Mouse (Mus musculus): Measurements from ENCODE around the gene Msrb2. TPM values are rescaled to one million over a fixed set of nuclear protein-coding genes. Genes with fewer than 3 reads are reported as not detected.

Gene Msrb2
- total RNA-seq, 1 experiment from 2014 or later = 20.0 TPM

DNA sequence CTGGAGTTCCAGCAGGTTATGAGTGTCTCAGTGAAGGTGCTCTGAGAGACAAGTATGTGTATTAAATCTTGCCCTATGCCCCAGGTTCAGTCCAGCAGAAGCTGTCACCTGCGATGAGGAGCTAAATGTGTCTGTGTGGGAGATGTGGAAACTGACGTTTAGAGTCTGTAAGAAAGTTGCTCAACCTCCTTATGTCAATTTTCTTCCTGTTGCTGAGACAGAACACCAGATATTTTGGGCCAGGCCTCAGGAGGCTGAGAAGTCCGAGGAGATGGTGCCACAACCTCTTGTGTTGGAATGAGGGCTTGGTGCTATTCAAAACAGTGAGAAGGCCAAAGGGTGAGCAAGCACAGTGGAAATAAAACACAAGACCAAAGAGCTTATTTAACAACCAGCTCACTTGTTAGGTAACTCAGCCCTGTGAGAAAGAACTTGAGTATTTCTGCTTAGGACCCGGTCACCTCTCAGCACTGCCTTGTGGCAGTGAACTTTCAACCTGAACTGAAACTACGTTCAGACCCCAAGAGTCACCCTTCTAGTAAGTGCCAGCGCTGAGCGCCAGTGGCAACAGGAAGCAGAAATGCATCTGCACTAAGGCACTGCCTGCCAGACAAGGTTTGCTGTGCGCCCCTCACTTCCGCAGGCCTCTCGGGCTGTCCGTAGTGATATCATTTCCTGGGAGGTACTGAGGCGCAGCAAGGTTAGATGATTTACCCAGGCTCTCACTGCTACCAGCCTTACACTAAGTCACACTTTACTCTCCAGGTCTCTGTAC is 17.3 kb downstream of the Msrb2 start:
- peak; percentile 99 for ATAC-seq (replicated peaks; ENCODE audit: low read depth, poor library complexity, severe bottlenecking)

DNA sequence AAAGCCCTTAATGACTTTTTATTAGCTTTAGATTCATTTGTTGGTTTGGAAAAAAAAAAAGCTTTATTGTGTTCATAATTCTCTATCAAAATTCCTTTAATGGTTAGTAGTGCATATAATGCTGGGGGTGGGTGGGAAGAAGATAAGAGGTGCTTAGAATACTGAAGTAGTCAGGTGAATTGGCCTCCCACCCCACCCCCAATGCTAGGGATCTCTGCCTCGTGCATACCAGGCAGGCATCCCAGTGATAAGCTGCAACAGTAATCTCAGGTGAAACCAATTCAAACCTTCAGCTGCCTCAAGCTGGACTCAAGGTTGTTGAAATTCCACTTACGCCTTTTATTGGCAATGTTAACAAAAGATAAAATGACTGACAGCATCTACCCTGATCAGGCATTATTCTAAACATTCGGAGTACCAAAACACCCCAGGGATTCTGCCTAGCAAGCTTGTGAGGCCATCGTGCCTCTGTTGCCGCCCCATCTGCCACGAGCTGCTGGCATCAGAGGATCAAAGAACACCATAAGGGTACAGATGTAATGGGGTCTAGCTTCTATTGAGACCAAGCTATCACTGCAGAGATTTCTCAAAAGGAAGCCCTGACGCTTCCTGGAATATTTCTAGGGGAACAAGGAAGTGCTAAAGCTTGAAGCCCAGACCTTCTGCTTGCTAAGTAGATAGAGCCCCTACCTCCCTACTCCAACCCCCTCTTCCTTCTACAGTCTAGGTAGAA is 19.3 kb downstream of the Msrb2 start:
- no peak for ATAC-seq (replicated peaks; ENCODE audit: low read depth, poor library complexity, severe bottlenecking)

DNA sequence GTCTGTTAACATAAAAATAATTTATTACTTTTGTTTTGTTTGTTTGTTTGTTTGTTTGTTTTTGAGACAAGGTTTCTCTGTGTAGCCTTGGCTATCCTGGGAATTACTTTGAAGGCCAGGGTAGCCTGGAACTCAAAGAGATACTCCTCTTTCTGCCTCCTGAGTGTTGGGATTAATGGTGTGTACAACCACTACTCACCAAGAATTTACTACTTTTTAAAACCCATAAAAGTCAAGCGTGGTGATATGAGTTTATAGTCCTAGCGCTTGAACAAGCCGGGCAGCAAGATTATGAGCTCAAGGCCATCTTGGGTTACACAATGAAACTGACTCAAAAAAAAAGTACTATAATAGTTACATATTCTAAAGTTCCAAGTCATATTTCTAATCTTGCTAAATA is 20.4 kb downstream of the Msrb2 start:
- ATAC-seq (replicated peaks; ENCODE audit: low read depth, poor library complexity, severe bottlenecking) = no peak

DNA sequence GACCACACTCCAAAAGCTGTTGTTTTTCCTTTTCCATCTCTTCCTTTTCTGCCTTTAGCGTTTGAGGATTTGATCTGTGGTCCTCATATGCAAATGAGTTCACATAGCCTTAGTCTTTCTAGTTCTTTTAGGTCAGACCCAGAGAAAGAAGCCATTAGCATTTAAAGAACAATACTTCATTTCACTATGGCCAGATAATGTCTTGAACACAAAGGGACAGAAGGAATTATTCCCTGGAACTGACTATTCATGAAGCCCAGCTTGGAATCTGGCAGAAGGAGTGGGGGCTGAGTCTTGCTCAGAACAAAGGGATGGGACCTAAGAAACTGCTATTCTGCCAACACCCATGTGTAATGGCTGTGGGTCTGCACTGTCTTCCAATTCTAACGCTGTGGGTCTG is 21.6 kb downstream of the Msrb2 start:
- no peak for ATAC-seq (replicated peaks; ENCODE audit: low read depth, poor library complexity, severe bottlenecking)

DNA sequence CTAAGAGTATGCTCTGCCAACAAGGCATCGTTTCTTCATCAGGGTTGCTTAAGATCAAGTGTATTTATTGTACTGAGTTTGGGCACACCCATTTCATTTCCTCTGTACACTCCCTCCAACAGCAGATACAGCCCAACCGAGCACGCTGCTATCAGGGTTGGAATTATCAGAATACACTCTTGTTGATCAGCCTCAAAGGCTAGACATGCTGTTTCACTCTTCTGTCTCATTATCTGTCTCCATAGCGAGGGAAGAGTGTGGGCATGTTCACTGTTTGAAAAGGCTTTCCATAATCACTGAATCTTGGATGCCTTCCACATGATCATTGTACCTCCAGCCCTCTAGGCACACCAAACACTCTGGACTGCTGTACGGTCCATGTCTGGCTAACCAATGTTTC is 34.2 kb downstream of the Msrb2 start:
- 0 out of 2 replicates have a peak, but pooled peaks have one; percentile 39 for ATAC-seq (replicated peaks; ENCODE audit: low read depth, poor library complexity, severe bottlenecking)

DNA sequence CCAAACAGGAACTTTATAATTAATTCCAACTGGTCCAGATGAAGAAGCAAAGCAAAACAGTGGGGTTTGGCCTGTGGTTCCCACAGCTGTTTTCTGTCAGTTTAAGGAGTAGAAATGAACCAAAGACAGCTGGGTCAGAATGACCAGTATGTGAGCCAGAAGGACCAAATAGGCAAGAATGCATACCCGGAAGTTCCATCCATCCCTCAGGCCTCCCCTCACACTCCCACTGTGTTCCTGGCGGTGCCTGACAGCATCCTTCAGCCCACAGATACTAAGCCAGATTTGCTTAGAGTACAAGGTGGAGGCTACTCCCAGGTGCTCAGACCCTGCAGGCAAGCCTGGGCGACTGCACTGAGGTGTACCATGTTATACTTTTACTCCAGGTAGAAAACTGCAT is 35.3 kb downstream of the Msrb2 start:
- no peak for ATAC-seq (replicated peaks; ENCODE audit: low read depth, poor library complexity, severe bottlenecking)

DNA sequence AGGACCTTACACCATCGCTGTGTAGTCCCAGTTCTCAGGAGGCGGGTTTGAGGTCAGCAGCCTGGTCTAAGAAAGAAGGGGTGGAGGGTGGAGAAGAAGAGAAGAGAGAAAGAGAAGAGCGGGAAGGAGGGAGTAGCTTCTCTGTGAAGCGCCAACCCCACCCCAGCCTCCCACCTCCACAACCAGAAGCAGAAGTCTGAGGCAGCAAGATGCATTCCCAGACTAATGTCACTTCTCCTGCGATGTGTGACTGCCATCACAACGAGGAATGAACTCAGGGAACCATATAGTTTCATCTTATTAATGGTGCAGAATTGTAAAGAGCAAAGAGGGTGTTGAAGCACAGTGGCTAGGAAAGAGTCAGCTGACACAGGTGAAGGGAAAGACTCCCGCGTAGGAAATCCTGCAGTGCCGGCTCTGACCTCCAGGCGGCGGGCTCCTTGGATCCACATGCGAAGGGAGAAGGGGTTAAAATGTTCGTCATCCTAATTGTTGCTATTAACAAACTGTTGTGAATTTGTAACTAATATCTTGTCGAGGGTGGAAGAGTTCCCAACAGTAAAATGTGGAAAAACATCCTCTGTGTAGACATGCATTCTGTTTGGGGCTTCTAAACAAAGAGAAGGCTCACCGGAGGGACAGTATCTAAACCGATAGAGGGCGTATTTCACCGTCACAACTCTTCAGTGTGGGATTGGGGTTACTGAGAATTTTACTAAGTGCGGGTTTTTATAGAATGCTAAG is 43.2 kb downstream of the Msrb2 start:
- peak; percentile 70 for ATAC-seq (replicated peaks; ENCODE audit: low read depth, poor library complexity, severe bottlenecking)

DNA sequence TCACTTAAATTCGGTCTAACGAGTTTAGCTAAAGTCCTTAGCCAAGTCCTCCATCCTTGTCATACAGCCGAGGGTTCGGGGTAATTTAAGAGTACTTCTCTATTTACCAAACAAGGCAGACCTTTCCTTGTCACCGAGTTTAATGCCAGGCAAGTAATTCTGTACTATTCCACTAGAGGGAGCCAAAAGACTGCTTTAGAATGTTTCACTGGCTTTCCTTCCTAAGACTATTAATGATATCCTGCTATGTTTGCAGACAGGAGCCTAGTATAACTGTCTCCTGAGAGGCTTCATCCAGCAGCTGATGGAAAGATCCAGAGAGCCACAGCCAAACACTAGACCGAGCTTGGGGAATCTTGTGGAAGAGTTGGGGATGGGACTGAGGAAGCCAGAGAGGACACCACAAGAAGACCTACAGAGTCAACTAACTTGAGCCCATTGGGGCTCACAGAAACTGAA is 43.9 kb downstream of the Msrb2 start:
- peak; percentile 95 for ATAC-seq (replicated peaks; ENCODE audit: low read depth, poor library complexity, severe bottlenecking)

DNA sequence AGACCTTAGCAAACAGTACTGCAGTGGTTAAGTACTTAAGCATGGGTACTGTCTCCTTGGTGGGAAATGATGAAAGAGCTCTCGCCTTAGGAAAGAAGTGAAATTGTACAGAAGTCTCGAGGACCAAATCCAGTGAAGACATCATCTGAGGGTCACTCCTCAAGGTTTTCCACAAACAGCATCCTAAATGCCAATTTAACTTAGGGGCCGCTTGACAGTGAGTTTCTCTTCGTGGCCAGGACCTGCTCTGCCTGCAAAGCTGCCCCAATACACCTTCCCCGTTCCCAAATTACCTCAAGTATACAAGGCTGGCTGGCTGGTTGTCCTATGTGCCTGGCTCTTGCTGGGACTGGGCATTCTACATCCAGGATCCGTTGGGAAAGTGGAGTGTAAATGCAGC is 44.8 kb downstream of the Msrb2 start:
- no peak for ATAC-seq (replicated peaks; ENCODE audit: low read depth, poor library complexity, severe bottlenecking)

DNA sequence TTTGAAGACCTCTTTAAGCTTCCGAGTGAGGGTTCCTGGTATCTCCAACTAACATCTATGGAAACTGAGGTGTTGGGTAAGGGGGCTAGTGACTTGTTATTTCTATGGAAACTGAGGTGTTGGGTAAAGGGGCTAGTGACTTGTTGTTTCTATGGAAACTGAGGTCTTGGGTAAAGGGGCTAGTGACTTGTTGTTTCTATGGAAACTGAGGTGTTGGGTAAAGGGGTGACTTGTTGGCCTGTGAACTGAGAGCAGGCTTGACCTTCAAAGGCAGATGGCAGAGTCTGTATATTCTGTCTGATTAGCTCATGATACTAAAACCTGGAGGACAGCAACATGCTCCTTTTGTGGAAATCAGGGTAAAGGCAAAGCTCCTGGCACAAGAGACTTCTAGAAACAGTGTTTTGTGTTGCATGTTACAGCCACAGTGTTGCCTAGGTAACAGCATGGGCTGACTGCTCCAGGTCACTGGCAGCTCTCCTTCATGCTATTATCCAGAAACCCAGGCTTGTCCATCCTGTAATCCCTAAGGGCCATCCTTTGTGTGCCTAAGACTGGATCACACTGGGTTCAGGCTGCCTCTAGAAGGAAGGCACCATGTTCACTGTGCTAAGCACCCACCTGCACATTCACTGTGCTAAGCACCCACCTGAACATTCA is 48.6 kb downstream of the Msrb2 start:
- no peak for ATAC-seq (replicated peaks; ENCODE audit: low read depth, poor library complexity, severe bottlenecking)

DNA sequence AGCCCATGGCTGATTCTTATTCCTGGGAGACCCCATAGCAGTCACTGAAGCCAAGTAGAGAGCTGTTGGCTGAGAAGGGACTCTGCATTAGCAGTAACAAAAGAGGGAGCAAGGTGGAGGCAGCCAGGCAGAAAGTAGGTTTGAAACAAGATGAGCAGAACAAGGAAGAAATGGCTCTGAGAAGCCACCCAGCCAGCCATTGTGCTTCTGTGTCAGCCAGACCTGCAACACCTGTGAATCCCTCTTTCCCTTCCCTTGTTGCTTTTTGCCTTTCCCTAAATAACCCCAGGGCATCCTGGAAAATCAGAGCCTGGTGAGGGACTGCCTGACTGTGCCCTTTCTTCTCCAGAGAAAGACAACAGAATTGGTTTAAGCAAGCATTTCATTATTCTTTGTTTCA is 51.0 kb downstream of the Msrb2 start:
- no peak for ATAC-seq (replicated peaks; ENCODE audit: low read depth, poor library complexity, severe bottlenecking)

DNA sequence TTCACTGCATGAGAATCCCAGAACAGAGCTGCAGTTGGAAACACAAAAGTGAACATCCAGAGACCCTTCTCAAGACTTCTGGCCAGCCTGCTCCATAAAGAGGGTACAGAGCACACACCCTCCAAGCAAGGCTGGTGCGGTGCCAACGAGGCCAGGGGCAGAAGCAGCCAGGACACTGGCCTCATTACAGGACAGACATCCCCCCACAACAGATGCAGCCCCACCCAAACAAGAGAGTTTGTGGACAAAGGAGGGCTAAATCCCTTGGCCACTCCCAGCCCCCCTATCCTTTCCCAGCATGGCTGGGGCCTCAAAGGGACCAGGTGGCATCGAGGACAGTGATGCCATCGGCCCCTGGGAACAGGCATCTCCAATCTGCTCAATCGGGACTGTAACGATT is 51.8 kb downstream of the Msrb2 start:
- no peak for ATAC-seq (replicated peaks; ENCODE audit: low read depth, poor library complexity, severe bottlenecking)

DNA sequence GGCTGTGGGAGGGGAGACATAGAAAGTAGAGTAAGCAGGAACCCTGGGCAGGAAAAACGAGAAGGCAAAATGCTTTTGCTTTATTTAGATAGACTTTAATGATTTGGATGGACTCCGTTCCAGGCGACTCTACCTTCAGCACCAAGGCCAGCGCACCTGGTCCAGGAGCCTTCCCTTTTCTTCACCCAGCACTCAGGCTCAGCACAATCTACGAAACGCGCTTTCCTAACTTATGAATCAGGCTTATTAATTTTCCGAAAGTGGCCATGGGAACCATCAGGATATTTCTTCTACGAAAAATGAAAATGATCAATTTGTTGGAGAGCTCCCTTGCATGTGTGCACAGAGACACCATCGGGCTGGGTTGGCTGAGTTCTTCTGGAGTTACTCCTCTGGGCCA is 57.8 kb downstream of the Msrb2 start:
- ATAC-seq (replicated peaks; ENCODE audit: low read depth, poor library complexity, severe bottlenecking) = peak; percentile 87

DNA sequence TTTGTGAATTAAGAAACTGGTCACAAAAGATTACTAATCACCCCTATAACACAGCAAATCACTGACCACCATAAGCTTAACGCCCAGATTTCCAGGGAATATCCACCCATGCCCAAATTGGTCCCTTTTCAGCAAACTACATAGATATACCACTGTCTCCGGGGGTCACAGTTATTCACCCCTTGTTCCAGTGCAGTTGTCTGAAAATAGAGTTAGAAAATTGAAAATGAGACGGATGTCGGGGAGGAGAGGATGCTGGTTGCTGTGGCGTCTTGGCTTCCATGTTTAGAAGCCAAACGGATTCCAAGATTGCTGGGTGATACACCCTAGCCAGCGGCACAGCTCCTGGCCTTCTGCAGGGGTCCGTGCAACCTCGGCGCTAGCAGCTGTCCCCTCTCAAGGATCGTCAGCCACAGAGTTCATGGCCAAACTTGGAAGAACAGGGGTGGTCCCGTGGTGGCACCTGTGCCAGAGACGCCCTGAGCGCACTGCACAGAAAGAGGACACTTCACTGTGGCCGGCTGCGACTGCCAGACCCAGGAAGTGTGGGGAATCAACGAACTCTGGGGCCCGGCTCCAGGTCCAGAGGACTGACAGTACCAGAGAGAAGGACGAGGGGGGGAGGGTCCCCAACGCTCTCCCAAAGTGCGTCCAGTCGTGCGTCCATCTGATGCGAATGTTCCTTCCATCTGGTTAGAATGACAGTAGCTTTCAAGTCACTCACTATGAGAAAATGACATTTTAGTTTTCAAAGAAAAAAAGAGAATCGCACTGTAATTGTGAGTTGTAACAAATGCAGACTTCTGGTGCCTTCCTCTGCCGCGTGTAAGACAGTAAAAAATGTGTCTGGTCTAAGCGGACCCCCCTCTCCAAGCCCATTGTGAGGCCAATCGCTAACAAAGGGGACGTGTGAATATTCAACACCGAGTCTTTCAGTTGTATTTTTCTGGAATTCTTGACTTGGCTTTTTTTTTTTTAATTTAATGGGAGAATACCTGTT is 58.8 kb downstream of the Msrb2 start:
- ATAC-seq (replicated peaks; ENCODE audit: low read depth, poor library complexity, severe bottlenecking) = no peak

DNA sequence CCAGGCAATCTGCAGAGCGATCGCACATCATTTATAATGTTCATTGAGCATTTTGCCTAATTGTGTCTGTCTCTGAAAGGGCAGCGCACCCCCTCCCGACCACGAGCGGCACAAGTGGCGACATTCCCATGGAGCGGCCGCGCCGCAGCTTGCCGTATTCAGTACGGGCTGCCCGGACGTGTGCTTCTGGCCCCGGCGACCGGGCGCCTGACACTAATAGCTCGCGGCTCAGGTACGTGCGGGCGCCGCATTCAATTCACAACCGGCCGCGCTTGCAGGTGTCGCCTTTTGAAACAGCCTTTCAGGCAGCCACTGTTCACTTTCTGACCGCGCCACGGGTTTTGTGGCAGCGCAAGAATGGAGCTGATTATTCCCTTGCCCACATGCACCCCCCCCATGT is 59.5 kb downstream of the Msrb2 start:
- no peak for ATAC-seq (replicated peaks; ENCODE audit: low read depth, poor library complexity, severe bottlenecking)

DNA sequence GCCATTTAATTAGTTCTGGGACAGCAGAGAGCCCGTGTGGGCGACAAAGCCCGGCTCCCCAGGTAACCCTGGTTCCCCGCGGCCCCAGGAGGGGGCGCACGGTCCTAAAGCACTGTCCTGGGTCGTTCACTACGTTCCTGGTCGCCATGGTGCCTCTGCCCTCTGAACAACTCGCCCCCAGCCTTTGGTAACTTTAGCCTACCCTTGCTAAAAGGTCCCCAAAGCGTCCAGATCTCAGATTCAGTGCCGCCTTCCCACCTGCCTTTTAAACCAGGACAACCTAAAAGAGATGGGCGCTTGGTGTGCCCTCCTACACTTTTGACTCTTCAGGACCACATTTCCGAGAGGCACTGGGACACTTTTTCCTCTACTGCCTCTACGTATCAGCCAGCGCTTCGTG is 59.9 kb downstream of the Msrb2 start:
- 0 out of 2 replicates have a peak, but pooled peaks have one; percentile 42 for ATAC-seq (replicated peaks; ENCODE audit: low read depth, poor library complexity, severe bottlenecking)

DNA sequence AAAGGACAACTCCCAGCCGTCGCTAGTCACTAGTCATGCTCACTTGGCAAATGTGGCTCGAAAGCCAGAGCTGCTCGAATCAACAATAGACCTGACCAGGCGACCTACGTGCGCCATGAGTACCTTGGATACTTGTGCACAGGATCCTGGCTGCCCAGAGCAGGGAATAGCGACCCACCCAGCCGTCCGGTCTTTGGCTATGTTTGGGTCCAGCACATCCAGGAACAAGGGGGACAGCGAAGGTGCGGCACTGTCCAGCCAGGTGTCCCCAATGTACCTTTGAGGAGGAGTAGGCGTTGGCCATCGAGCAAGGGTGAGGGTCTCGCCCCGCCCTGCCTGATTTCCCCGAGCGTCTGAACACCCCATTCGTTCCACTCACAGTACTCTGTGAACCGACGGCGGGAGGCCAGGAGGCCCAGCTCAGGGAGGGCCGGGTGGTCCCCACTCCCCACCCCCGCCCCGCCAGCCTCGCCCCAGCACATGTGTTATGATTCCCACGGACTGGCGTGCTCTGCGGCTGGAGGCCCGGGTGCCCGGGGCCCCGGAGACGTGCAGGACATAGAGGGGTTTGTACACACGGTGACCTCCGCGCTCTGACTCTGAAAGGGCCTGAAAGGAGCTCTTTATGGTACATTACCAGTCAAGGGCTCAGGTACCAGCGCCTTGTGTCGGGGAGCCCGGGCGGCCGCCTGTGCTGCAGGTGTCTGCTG is 60.5 kb downstream of the Msrb2 start:
- no peak for ATAC-seq (replicated peaks; ENCODE audit: low read depth, poor library complexity, severe bottlenecking)

DNA sequence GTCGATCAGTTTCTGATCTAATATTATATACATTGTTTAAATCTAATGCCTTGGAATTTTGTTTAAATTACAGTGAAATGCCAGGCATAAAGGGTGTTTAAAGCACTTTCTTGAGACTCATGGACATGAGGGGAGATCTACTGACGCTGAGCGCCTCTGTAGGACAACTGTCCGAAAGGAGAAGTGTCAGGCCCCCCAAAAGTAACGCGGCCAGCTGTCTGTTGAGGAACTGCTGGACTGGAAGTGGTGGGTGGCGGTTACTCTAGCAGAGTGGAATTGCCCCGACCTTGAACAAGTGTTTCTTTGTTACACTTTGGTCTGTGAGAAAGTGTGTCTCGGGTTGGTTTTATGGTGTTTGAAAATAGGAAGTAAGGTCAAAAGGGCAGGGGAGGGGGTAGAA is 73.1 kb downstream of the Msrb2 start:
- 0 out of 2 replicates have a peak, but pooled peaks have one; percentile 28 for ATAC-seq (replicated peaks; ENCODE audit: low read depth, poor library complexity, severe bottlenecking)
